Mouse (Mus musculus) erythroblast, embryonic 14.5 days (primary cell): ENCODE data around the gene Slc27a5.

Experiments used
- GATA1 ChIP-seq: IDR thresholded peaks from 2 replicates; pipeline ENCODE4 v1.6.1; 2012; ENCODE audit warnings: low read length, inconsistent platforms, mixed read lengths
- TAL1 ChIP-seq: IDR thresholded peaks from 3 replicates; pipeline ENCODE4 v1.6.1; 2012; ENCODE audit warnings: low read length, inconsistent platforms, mixed read lengths

GRCm38 (mm10) chr7:13022773-13023535 is 25.0 kb upstream of the Slc27a5 start:
- TF ChIP-seq GATA1 (no peak), TAL1 (no peak)
